Mouse (Mus musculus) lung, postnatal 4 days (tissue): Measurements from ENCODE around the gene Nlrc5.
"Not testable (repeated sequence)": the region's sequence is repeated elsewhere in the genome, so short reads cannot be mapped to it uniquely, and the experiment has no call there.

Experiments used
- DNase-seq, 2 experiments: peaks; one replicate each; pipeline ENCODE4 v3.0.0; 2021

Nlrc5 gene

GRCm38 (mm10) chr8:94433981-94434466, at the start of gene Nlrc5:
Nlrc5 (plus strand) TSS chr8:94434356.
- DNase-seq: peak; percentile 75 to 77

DNA sequence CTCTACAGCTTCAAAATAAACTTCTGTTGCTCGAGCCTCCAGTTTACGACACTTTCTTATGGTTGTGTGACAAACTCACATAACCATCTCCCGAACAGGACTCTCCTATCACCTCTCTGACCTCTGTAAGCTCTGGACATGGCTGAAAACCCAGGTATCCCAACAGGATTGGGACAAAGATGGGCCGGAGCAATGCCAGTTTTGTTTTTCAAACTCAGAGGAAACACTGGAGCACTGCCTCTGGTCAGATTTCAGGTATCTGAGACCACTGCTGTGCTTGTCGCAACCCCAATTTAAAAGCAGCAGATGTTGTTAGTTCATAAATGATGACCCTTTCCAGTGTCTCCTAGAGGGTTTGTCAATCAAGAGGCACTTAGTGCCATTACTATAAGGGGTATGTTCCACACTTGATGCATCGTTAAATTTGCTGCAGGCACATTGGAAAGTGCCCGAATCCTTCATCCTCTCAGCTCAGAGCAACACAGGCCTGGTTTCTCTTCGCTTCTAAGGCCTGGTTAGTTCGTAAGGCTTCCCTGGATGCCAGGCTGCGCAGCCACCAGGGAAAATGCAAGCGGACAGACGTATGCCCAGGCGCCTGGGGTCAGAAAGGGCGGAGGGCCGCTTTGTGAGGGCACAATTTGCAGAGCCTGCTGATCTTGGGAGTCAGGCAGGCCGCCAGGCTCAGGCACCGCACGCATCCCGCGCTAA, 48.5 kb upstream of the Nlrc5 start:
- DNase-seq: no peak

DNA sequence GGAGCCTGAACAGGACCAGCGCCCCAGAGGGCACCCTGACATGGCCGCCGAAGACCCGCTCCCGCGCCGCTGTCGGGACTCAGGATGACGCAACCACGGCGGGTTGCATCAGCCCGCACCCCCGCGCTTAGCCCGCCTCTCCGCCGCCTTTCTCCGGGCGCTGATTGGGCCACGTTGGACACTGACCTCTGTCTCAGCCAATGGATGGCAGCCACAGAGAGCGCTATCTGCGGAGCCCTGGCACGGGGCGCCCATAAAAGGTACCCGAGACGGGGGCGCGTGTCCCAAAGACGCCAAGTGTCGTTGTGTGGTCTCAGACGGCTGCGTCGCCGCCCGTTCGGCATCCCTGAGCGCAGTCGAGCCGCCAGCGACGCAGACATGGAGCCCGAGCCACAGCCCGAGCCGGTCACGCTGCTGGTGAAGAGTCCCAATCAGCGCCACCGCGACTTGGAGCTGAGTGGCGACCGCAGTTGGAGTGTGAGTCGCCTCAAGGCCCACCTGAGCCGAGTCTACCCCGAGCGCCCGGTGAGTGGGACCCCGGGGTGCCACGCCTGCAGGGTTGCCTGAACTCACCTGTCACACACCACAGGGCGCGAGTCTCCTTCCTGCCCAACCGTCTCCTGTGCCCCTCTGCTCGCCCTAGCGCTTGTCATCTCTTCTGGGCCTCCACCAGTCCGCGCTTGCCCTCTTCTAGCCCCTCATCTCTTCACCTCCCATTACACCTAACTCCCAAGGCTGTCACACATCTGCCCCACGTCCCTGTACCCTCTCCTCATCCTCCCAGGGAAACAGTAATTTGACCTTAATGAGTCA, 47.7 kb upstream of the Nlrc5 start, which contains the start of gene Herpud1:
TSS of gene Herpud1 (plus strand) at position 225 of the 813 bp plus-strand sequence.
- DNase-seq: peak; percentile 99

- DNase-seq: peak; percentile 88 to 93
These were observed 47.0 kb upstream of the Nlrc5 start for GRCm38 (mm10) chr8:94387027-94387684.

GRCm38 (mm10) chr8:94387785-94388184, 46.4 kb upstream of the Nlrc5 start:
- DNase-seq: no peak

DNA sequence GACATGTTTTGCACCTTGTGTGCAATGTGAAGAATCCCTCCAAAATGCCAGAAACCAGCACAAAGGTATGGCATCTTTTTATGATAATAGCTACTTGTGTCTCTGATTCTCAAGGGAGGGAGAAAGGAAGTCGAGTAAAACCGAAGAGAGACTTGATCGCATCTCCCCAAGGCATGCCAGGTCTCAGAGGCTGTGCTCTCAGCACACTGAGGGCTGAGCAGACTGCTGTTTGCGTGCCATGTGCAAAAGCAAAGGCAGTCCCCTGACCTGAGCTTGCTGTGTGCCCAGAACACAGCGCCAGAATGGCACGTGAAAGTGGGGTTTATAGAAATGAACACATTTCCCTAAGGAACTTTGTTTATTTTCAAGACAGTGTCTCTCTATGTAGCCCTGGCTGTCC, 44.6 kb upstream of the Nlrc5 start:
- no peak for DNase-seq

- DNase-seq: no peak
These were observed 43.7 kb upstream of the Nlrc5 start for GRCm38 (mm10) chr8:94390429-94390828.

- no peak for DNase-seq
These were observed 43.2 kb upstream of the Nlrc5 start for GRCm38 (mm10) chr8:94390910-94391309.

GRCm38 (mm10) chr8:94392147-94392546, 42.0 kb upstream of the Nlrc5 start:
- peak; percentile 47 to 74 for DNase-seq

DNA sequence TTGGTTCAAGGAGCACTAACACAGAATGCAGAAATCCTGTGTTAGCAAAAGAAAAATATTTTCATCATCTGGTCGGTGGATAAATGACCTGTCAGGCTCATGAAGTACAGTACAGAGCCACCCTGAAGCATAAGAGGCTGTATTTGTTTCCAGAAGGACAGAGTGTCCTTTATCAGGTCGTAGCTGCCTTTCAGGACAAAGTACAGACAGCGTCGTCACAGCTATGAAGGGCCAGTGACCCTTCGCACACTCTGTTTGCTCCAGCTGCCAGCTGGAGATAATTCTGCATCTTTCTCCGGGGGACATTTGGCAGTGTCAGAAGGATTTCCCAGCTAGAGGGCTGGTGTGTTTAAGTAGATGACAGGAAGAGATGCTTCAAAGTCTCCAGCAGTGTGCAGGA, 41.5 kb upstream of the Nlrc5 start:
- no peak for DNase-seq

DNA sequence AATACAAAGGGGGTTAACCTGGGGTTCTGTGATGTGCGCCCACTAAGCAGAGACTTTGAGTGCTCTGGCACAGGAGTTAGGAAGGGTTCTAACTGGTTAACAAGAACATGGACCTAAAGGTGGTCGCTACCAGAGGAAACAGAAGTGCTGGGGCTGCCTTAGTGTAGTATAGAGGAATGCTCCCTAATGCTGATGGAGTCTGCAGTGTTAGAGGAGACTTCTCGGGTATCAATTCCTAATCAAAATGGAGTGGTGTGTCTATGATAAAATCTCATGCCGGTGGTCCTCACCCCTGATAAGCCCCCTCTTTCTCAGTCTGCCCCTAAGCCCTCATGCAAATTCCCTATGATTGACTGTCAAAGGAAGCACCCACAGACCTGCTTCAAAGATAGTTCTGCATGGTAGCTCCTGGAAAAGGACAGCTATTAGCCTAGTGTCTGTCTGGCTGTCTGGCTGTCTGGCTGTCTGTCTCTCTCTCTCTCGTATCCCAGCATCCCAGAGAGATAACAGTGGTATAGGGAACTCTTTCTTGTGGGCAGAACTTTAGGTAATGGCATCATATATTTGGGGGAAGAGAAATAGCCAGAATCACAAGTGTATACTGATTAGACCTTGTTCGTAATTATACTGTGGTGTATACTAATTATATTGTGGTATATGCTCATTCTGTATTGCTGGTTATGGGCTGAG, 38.2 kb upstream of the Nlrc5 start:
- DNase-seq: no peak

DNA sequence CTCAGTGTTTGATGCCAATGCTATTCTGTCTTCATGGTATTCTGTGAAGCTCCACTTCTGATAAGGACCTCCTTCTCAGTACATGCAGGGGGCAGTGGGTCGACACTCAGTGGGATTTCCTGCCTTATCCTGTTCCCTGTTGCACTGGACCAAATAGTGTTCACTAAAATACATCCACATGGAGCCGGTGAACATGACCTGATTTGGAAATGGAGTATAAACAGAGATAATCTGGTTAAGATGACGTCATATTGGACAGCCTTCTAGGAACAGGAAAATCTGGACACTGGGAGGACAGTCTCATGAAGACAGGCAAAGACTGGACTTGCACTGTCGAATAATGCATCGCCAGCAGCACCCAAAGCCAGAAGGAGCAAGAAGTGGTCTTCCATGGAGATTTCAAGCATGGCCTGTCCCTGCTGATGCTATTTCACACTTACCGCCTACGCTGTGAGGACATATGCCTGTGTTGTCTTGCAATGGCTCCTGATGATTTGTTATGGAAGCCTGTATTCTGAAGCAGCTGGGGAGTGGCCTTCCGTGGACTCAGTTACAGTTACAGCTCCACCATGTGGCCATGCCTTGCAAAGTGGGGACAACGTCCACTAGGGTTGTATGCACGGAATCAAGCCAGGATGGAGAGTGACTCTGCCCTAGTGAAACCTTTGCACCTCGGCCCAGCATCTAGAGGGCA, 37.0 kb upstream of the Nlrc5 start:
- peak; percentile 65 to 76 for DNase-seq

GRCm38 (mm10) chr8:94398587-94398986, 35.6 kb upstream of the Nlrc5 start:
- no peak for DNase-seq

DNA sequence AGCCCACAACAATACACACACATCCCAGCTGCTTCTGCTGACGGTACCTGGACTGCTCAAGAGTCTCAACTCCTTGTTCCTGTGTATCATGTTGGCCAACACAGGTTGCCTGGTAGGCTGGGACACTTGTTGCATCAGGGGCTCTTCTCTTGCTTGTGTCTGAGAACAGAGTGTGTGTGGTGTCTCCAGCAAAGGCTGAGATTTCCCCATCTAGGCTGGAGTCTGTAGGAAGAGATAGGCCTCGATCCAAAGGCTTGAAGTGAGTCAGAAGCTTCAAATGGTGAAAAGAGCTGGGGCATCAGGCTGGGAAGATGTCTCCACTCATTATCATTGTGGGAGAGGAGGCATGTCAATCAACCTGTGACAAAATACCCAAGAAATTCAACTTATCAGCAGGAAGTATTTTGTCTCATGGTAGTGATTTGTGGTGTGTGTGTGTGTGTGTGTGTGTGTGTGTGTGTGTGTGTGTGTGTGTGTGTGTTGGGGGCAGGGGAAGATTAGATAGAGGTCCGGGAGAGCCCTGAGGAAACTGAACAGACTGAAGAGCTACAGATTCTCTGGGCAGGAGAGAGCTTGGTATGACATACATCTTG, 34.7 kb upstream of the Nlrc5 start:
- no peak for DNase-seq

GRCm38 (mm10) chr8:94399957-94400356, 34.2 kb upstream of the Nlrc5 start:
- DNase-seq: not testable (repeated sequence)

DNA sequence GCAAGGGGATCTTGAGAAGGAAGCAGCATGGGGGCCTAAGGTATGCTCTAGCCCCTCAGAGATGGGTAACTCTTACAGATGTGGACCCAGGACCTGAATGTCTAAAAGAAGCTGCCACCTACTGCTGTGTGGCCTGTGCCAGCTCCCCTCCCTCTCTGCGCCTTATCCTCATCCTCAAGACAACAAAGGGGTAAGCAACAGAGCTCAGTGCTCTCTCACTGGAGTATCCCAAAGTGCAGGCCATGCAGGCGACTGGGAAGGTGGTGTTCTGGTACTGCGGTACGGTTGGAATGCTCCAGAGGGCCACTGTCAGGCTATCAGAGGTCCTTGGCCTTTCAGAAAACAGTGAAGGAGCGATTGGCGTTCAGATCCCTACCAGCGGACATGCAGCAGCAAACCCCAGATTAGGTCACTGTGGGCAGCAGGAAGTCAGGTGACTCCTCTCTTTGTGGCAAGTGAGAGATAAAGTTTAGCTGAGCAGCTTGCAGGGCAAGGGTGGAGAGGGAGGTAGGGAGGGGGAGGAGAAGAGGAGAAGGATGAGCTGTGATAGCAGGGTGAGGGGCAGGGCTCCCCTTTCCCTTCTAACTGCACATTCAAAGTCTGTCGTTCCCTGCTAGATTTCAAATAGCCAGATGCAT, 25.6 kb upstream of the Nlrc5 start:
- DNase-seq: no peak

DNA sequence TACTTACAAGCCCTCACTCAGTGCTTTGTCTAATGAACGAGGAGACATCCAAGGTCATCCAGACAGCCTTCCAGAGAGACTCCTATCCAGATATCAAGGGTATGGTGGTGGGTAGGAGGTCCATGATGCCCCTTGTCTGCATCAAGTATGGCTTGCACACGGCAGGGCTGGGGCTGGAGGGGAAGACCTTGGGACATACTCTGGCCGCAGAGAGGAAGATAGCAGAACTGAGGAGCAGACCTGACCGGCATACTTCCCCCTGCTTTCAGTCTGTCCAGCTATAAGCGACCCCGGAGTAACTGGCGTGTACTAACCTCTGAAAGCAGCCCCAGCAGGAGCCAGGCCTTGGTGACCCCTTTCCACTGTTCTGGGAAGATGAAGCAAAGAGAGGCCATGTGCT, 24.6 kb upstream of the Nlrc5 start:
- DNase-seq: no peak

- no peak for DNase-seq
These were observed 21.6 kb upstream of the Nlrc5 start for GRCm38 (mm10) chr8:94412518-94412917.

DNA sequence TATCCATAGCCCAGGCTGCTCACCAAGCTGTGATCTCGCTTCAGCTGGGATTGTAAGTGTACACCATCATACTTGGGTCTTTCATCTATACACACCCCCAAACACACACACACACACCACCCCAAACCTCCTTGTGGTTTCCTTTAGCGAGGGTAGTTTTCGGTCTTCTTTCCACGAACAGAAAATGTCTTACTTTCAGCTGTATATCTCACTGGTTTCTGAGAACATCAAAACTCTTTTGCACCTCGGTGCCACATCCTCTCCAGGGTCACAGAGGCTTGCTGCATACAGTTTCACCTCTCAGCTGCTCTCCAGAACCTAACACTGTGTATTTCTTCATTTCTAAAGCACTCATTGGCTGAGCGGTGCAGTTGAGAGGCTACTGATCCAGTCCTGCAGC, 20.6 kb upstream of the Nlrc5 start:
- DNase-seq: no peak

- no peak for DNase-seq
These were observed 18.9 kb upstream of the Nlrc5 start for GRCm38 (mm10) chr8:94415218-94415617.

DNA sequence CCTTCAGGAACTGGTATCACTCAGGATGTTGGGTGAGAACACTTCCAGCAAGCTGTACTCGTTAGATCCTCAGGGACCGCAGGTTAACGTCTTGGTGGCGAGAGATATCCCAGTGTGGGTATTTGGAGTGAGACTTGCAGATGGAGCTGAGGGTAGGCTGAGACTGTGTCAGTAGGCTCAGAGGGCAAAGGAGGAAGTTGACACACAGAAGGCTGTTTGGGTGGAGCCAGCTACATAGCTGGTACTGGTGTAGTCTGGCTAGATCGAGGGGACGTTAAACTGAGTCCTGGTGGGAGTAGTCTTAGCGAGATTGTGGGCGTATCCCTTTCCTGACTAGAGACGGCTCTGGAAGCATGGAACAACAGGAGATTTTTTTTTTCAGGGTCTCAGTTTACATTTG, 16.1 kb upstream of the Nlrc5 start:
- no peak for DNase-seq
